ENCODE assay signal across 22 mouse cellular contexts in the genomic region with DNA sequence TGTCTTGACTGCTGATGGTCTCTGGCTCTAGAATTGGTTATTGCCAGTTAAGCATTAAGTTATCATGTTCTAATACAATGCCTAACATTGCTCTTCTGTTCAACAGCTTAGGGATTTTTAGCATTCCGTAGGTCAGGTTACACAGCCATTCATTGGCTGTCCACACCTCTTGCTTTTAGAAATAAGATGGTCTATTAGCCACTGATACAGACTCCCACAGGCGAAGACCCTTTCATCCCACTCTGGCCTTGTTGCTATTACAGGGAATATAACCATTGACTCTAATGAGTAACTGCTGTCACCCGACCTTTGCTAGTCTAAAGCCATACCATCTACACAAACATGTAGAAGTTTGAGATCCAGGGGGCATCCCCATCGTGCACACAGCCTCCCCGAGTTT.
A peak's percentile ranks its signal among the peaks of the same experiment; 100 is the strongest.
DNase-seq lines count a peak whose midpoint lies in the region; ATAC-seq and TF ChIP-seq lines count a peak whose summit lies in the region.
"Had no signal": no experiment of that assay in that cellular context is flagged by ENCODE, and none has a peak within 500 bp of the region (broad histone marks: within the 10 kb centered on the region; RNA-seq: fewer than 3 reads in every experiment).

No protein-coding gene starts in this region.

- no peaks in the 10 kb centered on the region for H3K27me3 ChIP-seq in kidney, embryonic 14.5 days (ENCODE audit: control insufficient read depth, insufficient read depth, low read length)
- no peaks in the 10 kb centered on the region for H3K27me3 ChIP-seq in kidney, embryonic 15.5 days
- H3K27me3 ChIP-seq in kidney, embryonic 16.5 days (ENCODE audit: insufficient read depth, low read length) = no peaks in the 10 kb centered on the region
- H3K27me3 ChIP-seq in kidney, postnatal 0 days (ENCODE audit: insufficient read depth, low read length) = no peaks in the 10 kb centered on the region
- no peaks in the 10 kb centered on the region for H3K27me3 ChIP-seq in kidney, adult 2 months (replicated peaks; ENCODE audit: control insufficient read depth, insufficient read depth, low read length)
- H3K27me3 ChIP-seq: CH12.LX, Patski had no signal

- no peak overlapping the region for H3K4me3 ChIP-seq in kidney, embryonic 14.5 days (ENCODE audit: low read length)
- no peak overlapping the region for H3K4me3 ChIP-seq in kidney, embryonic 15.5 days (replicated peaks)
- no peak overlapping the region for H3K4me3 ChIP-seq in kidney, embryonic 16.5 days (ENCODE audit: low read length)
- H3K4me3 ChIP-seq in kidney, postnatal 0 days (replicated peaks; ENCODE audit: low read depth, low read length) = no peak overlapping the region
- no peak overlapping the region for H3K4me3 ChIP-seq in kidney, adult 2 months (ENCODE audit: insufficient read depth, low read depth, low read length)

- no peak for TF ChIP-seq POLR2A in kidney, adult 2 months (IDR thresholded peaks at IDR 0.05; ENCODE audit: low read depth, low read length)

- H3K4me2 ChIP-seq in kidney, embryonic 14.5 days (replicated peaks; ENCODE audit: low read depth, low read length) = no peak overlapping the region
- H3K4me2 ChIP-seq in kidney, embryonic 15.5 days = no peak overlapping the region
- no peak overlapping the region for H3K4me2 ChIP-seq in kidney, embryonic 16.5 days (replicated peaks; ENCODE audit: low read depth, low read length)
- H3K4me2 ChIP-seq in kidney, postnatal 0 days (ENCODE audit: low read length) = no peak overlapping the region

- ATAC-seq in kidney, embryonic 14.5 days (ENCODE audit: low FRiP score, low TSS enrichment) = peak; percentile 57; the same call in 1 of the 2 replicates
- ATAC-seq in kidney, embryonic 15.5 days (replicated peaks; ENCODE audit: low FRiP score) = peak; percentile 60; the same call in 1 of the 2 replicates
- ATAC-seq in kidney, embryonic 16.5 days (ENCODE audit: low FRiP score, low TSS enrichment) = peak; percentile 51; the same call in 1 of the 2 replicates
- ATAC-seq in kidney, postnatal 0 days (replicated peaks; ENCODE audit: low FRiP score, low read depth) = 0 out of 2 replicates have a peak, but pooled peaks have one; percentile 33
- ATAC-seq: activated CD4-positive, CD25-positive, alpha-beta regulatory T cell, adult 4 months; CD4-positive, CD25-positive, alpha-beta regulatory T cell, adult 4 months; Patski had no signal

- H3K9me3 ChIP-seq in kidney, embryonic 14.5 days (ENCODE audit: control insufficient read depth, low read length) = peaks cover 6% of the 10 kb centered on the region; the same call in 1 of the 2 replicates
- 0 out of 2 replicates have a peak, but pooled peaks cover 6% of the 10 kb centered on the region for H3K9me3 ChIP-seq in kidney, embryonic 15.5 days (replicated peaks)
- peaks cover 10% of the 10 kb centered on the region for H3K9me3 ChIP-seq in kidney, embryonic 16.5 days (ENCODE audit: low read length)
- H3K9me3 ChIP-seq in kidney, postnatal 0 days (replicated peaks; ENCODE audit: low read length) = no peaks in the 10 kb centered on the region

- H3K27ac ChIP-seq in kidney, embryonic 14.5 days (ENCODE audit: low read depth, low read length) = no peak overlapping the region
- no peak overlapping the region for H3K27ac ChIP-seq in kidney, embryonic 15.5 days
- no peak overlapping the region for H3K27ac ChIP-seq in kidney, embryonic 16.5 days (ENCODE audit: low read length)
- no peak overlapping the region for H3K27ac ChIP-seq in kidney, postnatal 0 days
- no peak overlapping the region for H3K27ac ChIP-seq in kidney, adult 2 months (ENCODE audit: insufficient read depth, low read depth, low read length)

- no peaks in the 10 kb centered on the region for H3K36me3 ChIP-seq in kidney, embryonic 14.5 days (ENCODE audit: control insufficient read depth, insufficient read depth, low read length)
- H3K36me3 ChIP-seq in kidney, embryonic 15.5 days = no peaks in the 10 kb centered on the region
- no peaks in the 10 kb centered on the region for H3K36me3 ChIP-seq in kidney, embryonic 16.5 days (ENCODE audit: insufficient read depth, low read length)
- no peaks in the 10 kb centered on the region for H3K36me3 ChIP-seq in kidney, postnatal 0 days (ENCODE audit: insufficient read depth, low read length)
- no peaks in the 10 kb centered on the region for H3K36me3 ChIP-seq in kidney, adult 2 months (ENCODE audit: control insufficient read depth, insufficient read depth, low read length)
- H3K36me3 ChIP-seq: G1E had no signal

- H3K4me1 ChIP-seq in kidney, embryonic 14.5 days (ENCODE audit: control insufficient read depth, insufficient read depth, low read length) = 0 out of 2 replicates have a peak, but pooled peaks cover 4% of the 10 kb centered on the region
- H3K4me1 ChIP-seq in kidney, embryonic 15.5 days = peaks cover 8% of the 10 kb centered on the region; the same call in 1 of the 2 replicates
- no peaks in the 10 kb centered on the region for H3K4me1 ChIP-seq in kidney, embryonic 16.5 days (ENCODE audit: insufficient read depth, low read length)
- H3K4me1 ChIP-seq in kidney, postnatal 0 days (replicated peaks; ENCODE audit: insufficient read depth, low read length) = no peaks in the 10 kb centered on the region
- no peaks in the 10 kb centered on the region for H3K4me1 ChIP-seq in kidney, adult 2 months (ENCODE audit: control insufficient read depth, insufficient read depth, low read length)

- DNase-seq in kidney, adult 9 months = no peak
- DNase-seq in kidney, postnatal 14 days = no peak
- no peak for DNase-seq in kidney, postnatal 25 days
- DNase-seq in kidney, postnatal 0 days (ENCODE audit: low spot score) = peak; percentile 36
- DNase-seq in kidney, adult 2 months = no peak
- DNase-seq: adrenal gland, adult 2 months; adrenal gland, adult 8-10 months; adrenal gland, postnatal 10 days; adrenal gland, postnatal 14 days; adrenal gland, postnatal 25 days; adrenal gland, postnatal 36 days; B cell, adult 2 months; cerebellum, adult 11 months; cerebellum, adult 11-12 months had no signal

- TF ChIP-seq CTCF in kidney, postnatal 0 days (IDR thresholded peaks at IDR 0.05; ENCODE audit: low read depth) = no peak
- no peak for TF ChIP-seq CTCF in kidney, adult 2 months (conservative IDR thresholded peaks at IDR 0.05; ENCODE audit: insufficient read depth, insufficient read length, low read depth, low read length)

- 38% methylated on average over 5 of the region's 5 CpGs for WGBS in kidney, embryonic 14.5 days
- 47% methylated on average over 5 of the region's 5 CpGs for WGBS in kidney, embryonic 15.5 days
- 34% methylated on average over 5 of the region's 5 CpGs for WGBS in kidney, embryonic 16.5 days
- 36% methylated on average over 5 of the region's 5 CpGs for WGBS in kidney, postnatal 0 days
- 42% methylated on average over 5 of the region's 5 CpGs for WGBS in kidney, adult 2 months

- H3K9ac ChIP-seq in kidney, embryonic 14.5 days (ENCODE audit: low read depth, low read length) = no peak overlapping the region
- no peak overlapping the region for H3K9ac ChIP-seq in kidney, embryonic 15.5 days
- H3K9ac ChIP-seq in kidney, embryonic 16.5 days (replicated peaks; ENCODE audit: low read length) = no peak overlapping the region
- no peak overlapping the region for H3K9ac ChIP-seq in kidney, postnatal 0 days (ENCODE audit: low read depth, low read length)
